Mouse (Mus musculus) hindbrain, embryonic 10.5 days (tissue): ENCODE measurements around the gene Krt86. TPM values are rescaled to one million over a fixed set of nuclear protein-coding genes. Genes with fewer than 3 reads are reported as not detected.

Source experiments
- DNase-seq: peaks from one replicate; pipeline ENCODE4 v3.0.0-alpha.2; 2017; ENCODE audit warnings: low spot score
- H3K27ac ChIP-seq: fragments of 300-500 bp; sonication (generic); 2 replicates; pipeline ENCODE4 v1.5.1; 2016; ENCODE audit warnings: mild to moderate bottlenecking, moderate library complexity
- H3K27me3 ChIP-seq: fragments of 300-500 bp; sonication (generic); 2 replicates; pipeline ENCODE4 v1.6.1; 2016; ENCODE audit warnings: mild to moderate bottlenecking; ENCODE audit not compliant: poor library complexity, insufficient read depth, severe bottlenecking
- H3K36me3 ChIP-seq: fragments of 300-500 bp; sonication (generic); 2 replicates; pipeline ENCODE4 v1.6.1; 2016; ENCODE audit warnings: mild to moderate bottlenecking, moderate library complexity
- H3K4me1 ChIP-seq: fragments of 300-500 bp; sonication (generic); replicated peaks from 2 replicates; pipeline ENCODE4 v1.6.1; 2016; ENCODE audit warnings: mild to moderate bottlenecking
- H3K4me3 ChIP-seq: fragments of 300-500 bp; sonication (generic); 2 replicates; pipeline ENCODE4 v1.5.1; 2016; ENCODE audit warnings: mild to moderate bottlenecking, moderate library complexity
- H3K9me3 ChIP-seq: fragments of 300-500 bp; sonication (generic); 2 replicates; pipeline ENCODE4 v1.6.1; 2016; ENCODE audit warnings: mild to moderate bottlenecking, moderate library complexity
- WGBS: fragments of 180-500 bp; shearing (Covaris S2); methylation state at CpG from one replicate; pipeline ENCODE4 v1.1.7; 2016; 5-methylcytosine and 5-hydroxymethylcytosine counted together
- polyA plus RNA-seq: library from polyadenylated mRNA; unstranded; fragments of >200 nt; fragmentation: Nextera tagmentation; extraction: Ambion mirVana; gene quantifications from 2 replicates; pipeline ENCODE4 v1.2.1, GENCODE M21; 2016

Krt86 gene
- not detected in 2 replicates for polyA plus RNA-seq

GRCm38 (mm10) chr15:101472952-101473528 lies at the start of gene Krt86:
Gene Krt86, plus strand, starts transcription at chr15:101473478.
- WGBS = 42% methylated on average over 10 of the region's 10 CpGs
- H3K4me3 ChIP-seq = no peak within 1 kb of the TSS
- peak; percentile 53 for DNase-seq
- H3K9me3 ChIP-seq = no peaks in the 10 kb centered on the region
- H3K27me3 ChIP-seq = peaks cover 7% of the 10 kb centered on the region
- H3K27ac ChIP-seq = no peak within 1 kb of the TSS
- H3K36me3 ChIP-seq = no peaks in the 10 kb centered on the region
- no peaks in the 10 kb centered on the region for H3K4me1 ChIP-seq

- Histone ChIP-seq H3K27ac (no peak overlapping the region), H3K4me3 (no peak overlapping the region), H3K27me3 (no peaks in the 10 kb centered on the region), H3K36me3 (no peaks in the 10 kb centered on the region), H3K4me1 (peaks cover 6% of the 10 kb centered on the region; the same call in 1 of the 2 replicates), H3K9me3 (no peaks in the 10 kb centered on the region)
- DNase-seq = no peak
- WGBS = 21% methylated on average over 5 of the region's 5 CpGs
These were observed 48.4 kb upstream of the Krt86 start for GRCm38 (mm10) chr15:101424914-101425313.

DNA sequence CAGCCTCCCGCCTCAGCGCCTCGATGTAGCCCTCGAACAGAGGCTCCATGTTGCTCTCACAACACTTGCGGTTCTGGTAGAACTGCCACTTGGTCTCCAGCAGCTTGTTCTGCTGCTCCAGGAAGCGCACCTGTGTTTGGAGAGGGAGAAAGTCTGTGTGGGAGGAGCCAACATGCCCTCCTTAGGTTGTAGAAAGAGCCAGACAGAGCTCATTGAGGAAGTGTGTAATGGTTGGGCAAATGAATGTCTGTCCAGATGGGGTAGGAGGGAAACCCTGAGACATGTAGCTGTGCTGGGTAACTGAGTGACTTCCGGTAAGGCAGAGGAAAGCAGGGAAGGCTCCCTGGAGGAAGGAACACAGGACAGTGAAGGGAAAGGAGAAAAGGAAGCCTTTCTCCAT lies 36.7 kb upstream of the Krt86 start:
- Histone ChIP-seq H3K27me3 (peaks cover 50% of the 10 kb centered on the region), H3K27ac (no peak overlapping the region), H3K9me3 (no peaks in the 10 kb centered on the region), H3K4me3 (no peak overlapping the region), H3K4me1 (peaks cover 10% of the 10 kb centered on the region), H3K36me3 (no peaks in the 10 kb centered on the region)
- no peak for DNase-seq
- WGBS = 91% methylated on average over 7 of the region's 7 CpGs

DNA sequence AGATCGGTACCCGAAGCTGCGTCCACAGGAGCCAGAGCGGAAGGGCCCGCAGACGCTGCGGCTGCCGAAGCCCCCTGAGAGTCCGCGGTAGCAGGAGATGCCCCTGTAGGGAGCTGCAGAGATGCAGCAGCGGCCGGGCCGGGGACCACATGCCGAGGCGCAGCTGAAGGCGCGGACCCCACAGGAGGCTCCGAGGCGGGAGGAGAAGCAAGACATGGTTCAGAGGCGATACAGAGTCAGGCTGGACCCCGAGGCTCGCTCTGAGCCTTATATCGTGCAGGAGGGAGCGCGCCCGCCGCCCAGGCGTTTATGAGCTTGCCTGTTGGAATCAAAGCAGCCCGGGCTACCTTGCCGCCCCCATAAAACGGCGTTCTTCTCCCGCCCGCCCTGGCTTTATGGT lies 34.7 kb upstream of the Krt86 start, which contains the start of gene Krt87:
Gene Krt87, minus strand, starts transcription at position 250 of the 400 bp plus-strand sequence.
- peak within 1 kb of the TSS; percentile 50 for H3K4me3 ChIP-seq
- no peaks in the 10 kb centered on the region for H3K36me3 ChIP-seq
- H3K27me3 ChIP-seq = peaks cover 50% of the 10 kb centered on the region
- H3K27ac ChIP-seq = no peak within 1 kb of the TSS
- no peaks in the 10 kb centered on the region for H3K9me3 ChIP-seq
- 3% methylated on average over 34 of the region's 34 CpGs for WGBS
- peak; percentile 30 for DNase-seq
- H3K4me1 ChIP-seq = peaks cover 10% of the 10 kb centered on the region

GRCm38 (mm10) chr15:101440837-101441236 lies 32.4 kb upstream of the Krt86 start:
- Histone ChIP-seq H3K9me3 (no peaks in the 10 kb centered on the region), H3K4me1 (peaks cover 10% of the 10 kb centered on the region), H3K36me3 (no peaks in the 10 kb centered on the region), H3K27ac (no peak overlapping the region), H3K4me3 (no peak overlapping the region), H3K27me3 (peaks cover 50% of the 10 kb centered on the region)
- 87% methylated on average over 4 of the region's 4 CpGs for WGBS
- DNase-seq = no peak

- 83% methylated on average over 11 of the region's 11 CpGs for WGBS
- H3K27me3 ChIP-seq = no peaks in the 10 kb centered on the region
- no peak overlapping the region for H3K27ac ChIP-seq
- no peaks in the 10 kb centered on the region for H3K36me3 ChIP-seq
- H3K4me1 ChIP-seq = no peaks in the 10 kb centered on the region
- no peak overlapping the region for H3K4me3 ChIP-seq
- no peaks in the 10 kb centered on the region for H3K9me3 ChIP-seq
- no peak for DNase-seq
These were observed 26.7 kb upstream of the Krt86 start for GRCm38 (mm10) chr15:101446572-101446971.

- DNase-seq = no peak
- Histone ChIP-seq H3K36me3 (no peaks in the 10 kb centered on the region), H3K27ac (no peak within 1 kb of the TSS), H3K9me3 (no peaks in the 10 kb centered on the region), H3K27me3 (no peaks in the 10 kb centered on the region), H3K4me3 (no peak within 1 kb of the TSS), H3K4me1 (no peaks in the 10 kb centered on the region)
- WGBS = 73% methylated on average over 2 of the region's 2 CpGs
These were observed 25.8 kb upstream of the Krt86 start, which contains the start of gene Krt88 for GRCm38 (mm10) chr15:101447444-101447843. Gene Krt88, plus strand, starts transcription at chr15:101447744.

DNA sequence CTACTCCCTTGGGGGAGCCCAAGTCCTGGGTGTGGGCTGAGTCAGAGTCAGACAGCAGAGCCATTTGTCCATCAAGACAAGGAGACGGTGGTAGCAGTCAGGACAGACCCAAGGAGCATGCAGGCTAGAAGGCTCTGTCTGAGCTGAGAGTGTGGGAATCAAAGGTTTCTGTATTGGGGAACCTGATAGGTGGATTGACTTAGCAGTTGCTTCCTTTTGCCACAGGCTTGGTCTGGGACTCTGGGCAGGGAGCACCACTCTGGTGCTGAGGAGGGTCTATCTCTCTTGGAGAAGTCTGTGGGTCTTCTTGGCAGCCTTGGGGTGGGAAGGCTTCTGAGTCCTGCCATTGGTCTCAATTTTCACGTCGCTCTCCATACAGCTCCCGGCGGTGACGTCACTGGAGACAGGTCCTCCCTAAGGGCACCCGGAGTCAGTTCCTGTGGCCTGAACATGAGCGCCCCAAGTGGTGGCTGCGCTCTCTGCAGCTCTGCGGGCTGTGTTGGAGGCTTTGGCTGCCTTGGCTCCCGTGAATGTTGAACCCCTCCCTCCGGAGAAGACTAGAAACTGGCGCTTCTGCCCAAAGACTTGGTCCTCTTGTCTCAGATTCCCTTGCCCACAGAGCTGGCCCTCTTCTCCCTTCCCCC lies 20.1 kb upstream of the Krt86 start:
- H3K27ac ChIP-seq = no peak overlapping the region
- H3K4me1 ChIP-seq = peaks cover 8% of the 10 kb centered on the region
- H3K27me3 ChIP-seq = no peaks in the 10 kb centered on the region
- peak; percentile 82 for DNase-seq
- WGBS = 6% methylated on average over 13 of the region's 13 CpGs
- H3K4me3 ChIP-seq = peak overlapping the region; percentile 29; the same call in 1 of the 2 replicates
- no peaks in the 10 kb centered on the region for H3K36me3 ChIP-seq
- H3K9me3 ChIP-seq = peaks cover 4% of the 10 kb centered on the region; the same call in 1 of the 2 replicates

GRCm38 (mm10) chr15:101454774-101455173 lies 18.5 kb upstream of the Krt86 start:
- Histone ChIP-seq H3K4me3 (no peak overlapping the region), H3K36me3 (no peaks in the 10 kb centered on the region), H3K4me1 (peaks cover 18% of the 10 kb centered on the region), H3K27ac (no peak overlapping the region), H3K27me3 (no peaks in the 10 kb centered on the region), H3K9me3 (peaks cover 4% of the 10 kb centered on the region; the same call in 1 of the 2 replicates)
- DNase-seq = no peak
- WGBS = 91% methylated on average over 8 of the region's 8 CpGs

GRCm38 (mm10) chr15:101455292-101455691 lies 18.0 kb upstream of the Krt86 start:
- 92% methylated on average over 2 of the region's 2 CpGs for WGBS
- DNase-seq = no peak
- peaks cover 18% of the 10 kb centered on the region for H3K4me1 ChIP-seq
- no peaks in the 10 kb centered on the region for H3K36me3 ChIP-seq
- no peak overlapping the region for H3K27ac ChIP-seq
- H3K27me3 ChIP-seq = no peaks in the 10 kb centered on the region
- peaks cover 4% of the 10 kb centered on the region; the same call in 1 of the 2 replicates for H3K9me3 ChIP-seq
- H3K4me3 ChIP-seq = no peak overlapping the region

- Histone ChIP-seq H3K4me1 (peaks cover 18% of the 10 kb centered on the region), H3K4me3 (no peak overlapping the region), H3K36me3 (no peaks in the 10 kb centered on the region), H3K27me3 (no peaks in the 10 kb centered on the region), H3K9me3 (peaks cover 4% of the 10 kb centered on the region; the same call in 1 of the 2 replicates), H3K27ac (no peak overlapping the region)
- no peak for DNase-seq
- 85% methylated on average over 6 of the region's 6 CpGs for WGBS
These were observed 17.4 kb upstream of the Krt86 start for GRCm38 (mm10) chr15:101455891-101456290.

GRCm38 (mm10) chr15:101458361-101458930 lies 14.8 kb upstream of the Krt86 start:
- peak; percentile 6 for DNase-seq

DNA sequence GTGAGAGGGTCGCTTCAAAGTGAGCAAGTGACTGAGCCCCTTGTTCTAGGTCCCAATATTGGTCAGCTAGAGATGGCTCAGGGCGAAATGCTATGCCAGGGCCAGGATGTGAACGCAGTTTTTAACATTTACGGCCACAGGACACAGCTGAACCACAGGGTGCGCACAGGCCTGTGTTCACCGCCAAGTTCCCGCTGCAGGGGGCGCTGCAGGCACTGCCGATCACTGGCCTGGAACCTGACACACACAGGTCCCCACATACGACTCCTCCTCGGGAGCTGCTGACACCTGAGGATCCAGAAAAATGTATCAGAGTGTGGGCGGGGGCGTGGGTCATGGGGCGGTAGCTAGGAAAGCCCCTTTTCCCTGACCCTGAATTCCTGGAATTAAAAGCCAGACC lies 14.0 kb upstream of the Krt86 start:
- 0 out of 2 replicates have a peak, but pooled peaks cover 2% of the 10 kb centered on the region for H3K27me3 ChIP-seq
- H3K9me3 ChIP-seq = peaks cover 4% of the 10 kb centered on the region; the same call in 1 of the 2 replicates
- H3K4me1 ChIP-seq = peaks cover 11% of the 10 kb centered on the region
- no peak overlapping the region for H3K27ac ChIP-seq
- no peaks in the 10 kb centered on the region for H3K36me3 ChIP-seq
- peak; percentile 10 for DNase-seq
- no peak overlapping the region for H3K4me3 ChIP-seq
- WGBS = 79% methylated on average over 14 of the region's 14 CpGs

More at GRCm38 (mm10) chr15:101458361-101458930, 14.8 kb upstream of the Krt86 start:
- Histone ChIP-seq H3K27ac (peak overlapping the region; percentile 60), H3K4me3 (no peak overlapping the region), H3K36me3 (no peaks in the 10 kb centered on the region), H3K27me3 (0 out of 2 replicates have a peak, but pooled peaks cover 2% of the 10 kb centered on the region), H3K9me3 (peaks cover 4% of the 10 kb centered on the region; the same call in 1 of the 2 replicates), H3K4me1 (peaks cover 12% of the 10 kb centered on the region)
- WGBS = 52% methylated on average over 16 of the region's 16 CpGs
